Mouse (Mus musculus) midbrain, embryonic 13.5 days (tissue): ENCODE measurements around the gene Rps3. TPM values are rescaled to one million over a fixed set of nuclear protein-coding genes. Genes with fewer than 3 reads are reported as not detected.

Source experiments
- ATAC-seq: fragments of 200-750 bp; cut with Nextera tagmentation; 2 replicates; pipeline ENCODE4 v1.8.0; 2017; ENCODE audit warnings: mild to moderate bottlenecking, moderate TSS enrichment, moderate library complexity
- H3K27ac ChIP-seq: fragments of 300-500 bp; sonication (generic); 2 replicates; pipeline ENCODE4 v1.5.1; 2015; ENCODE audit warnings: inconsistent platforms, mild to moderate bottlenecking, moderate library complexity
- H3K27me3 ChIP-seq: fragments of 300-500 bp; sonication (generic); 2 replicates; pipeline ENCODE4 v1.6.1; 2015; ENCODE audit warnings: mild to moderate bottlenecking, inconsistent platforms
- H3K36me3 ChIP-seq: fragments of 300-500 bp; sonication (generic); 2 replicates; pipeline ENCODE4 v1.6.1; 2015; ENCODE audit warnings: mild to moderate bottlenecking, inconsistent platforms
- H3K4me1 ChIP-seq: fragments of 300-500 bp; sonication (generic); replicated peaks from 2 replicates; pipeline ENCODE4 v1.6.1; 2015; ENCODE audit warnings: inconsistent platforms
- H3K4me2 ChIP-seq: fragments of 300-500 bp; sonication (generic); replicated peaks from 2 replicates; pipeline ENCODE4 v1.6.1; 2015; ENCODE audit warnings: moderate library complexity, mild to moderate bottlenecking, inconsistent platforms
- H3K4me3 ChIP-seq: fragments of 300-500 bp; sonication (generic); replicated peaks from 2 replicates; pipeline ENCODE4 v1.5.1; 2015; ENCODE audit warnings: mild to moderate bottlenecking, inconsistent platforms
- H3K9ac ChIP-seq: fragments of 300-500 bp; sonication (generic); replicated peaks from 2 replicates; pipeline ENCODE4 v1.6.1; 2015; ENCODE audit warnings: mild to moderate bottlenecking, inconsistent platforms
- H3K9me3 ChIP-seq: fragments of 300-500 bp; sonication (generic); 2 replicates; pipeline ENCODE4 v1.6.1; 2016; ENCODE audit warnings: mild to moderate bottlenecking, inconsistent platforms
- WGBS: fragments of 180-500 bp; shearing (Covaris S2); methylation state at CpG from one replicate; pipeline ENCODE4 v1.1.7; 2015; 5-methylcytosine and 5-hydroxymethylcytosine counted together
- polyA plus RNA-seq: library from polyadenylated mRNA; unstranded; fragments of >200 nt; fragmentation: Nextera tagmentation; extraction: Ambion mirVana; gene quantifications from 2 replicates; pipeline ENCODE4 v1.2.1, GENCODE M21; 2015

The Rps3 gene
- polyA plus RNA-seq, 1 experiment from 2014 or later: 531 TPM

DNA sequence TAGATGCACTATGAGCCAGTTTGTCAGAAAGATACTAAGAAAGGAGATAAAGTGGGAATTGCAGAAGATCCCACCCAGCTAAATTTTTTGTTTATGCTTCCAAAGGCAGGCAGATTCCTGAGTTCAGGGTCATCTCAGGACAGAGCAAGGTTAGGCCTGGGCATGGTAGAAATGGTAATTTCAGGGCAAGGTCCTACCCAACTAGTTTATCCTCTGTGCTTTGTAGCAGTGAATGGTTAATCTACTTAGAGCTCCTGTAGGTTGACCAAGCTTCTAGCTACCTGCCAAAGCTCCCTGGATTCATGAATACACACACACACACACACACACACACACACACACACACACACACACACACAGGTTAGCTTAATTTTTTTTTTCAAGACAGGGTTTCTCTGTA lies 21.0 kb upstream of the Rps3 start:
- no peak overlapping the region for H3K9ac ChIP-seq
- no peaks in the 10 kb centered on the region for H3K27me3 ChIP-seq
- H3K9me3 ChIP-seq: no peaks in the 10 kb centered on the region
- no peak overlapping the region for H3K27ac ChIP-seq
- H3K4me2 ChIP-seq: no peak overlapping the region
- ATAC-seq: no peak
- H3K4me1 ChIP-seq: no peaks in the 10 kb centered on the region
- H3K4me3 ChIP-seq: no peak overlapping the region
- no peaks in the 10 kb centered on the region for H3K36me3 ChIP-seq

DNA sequence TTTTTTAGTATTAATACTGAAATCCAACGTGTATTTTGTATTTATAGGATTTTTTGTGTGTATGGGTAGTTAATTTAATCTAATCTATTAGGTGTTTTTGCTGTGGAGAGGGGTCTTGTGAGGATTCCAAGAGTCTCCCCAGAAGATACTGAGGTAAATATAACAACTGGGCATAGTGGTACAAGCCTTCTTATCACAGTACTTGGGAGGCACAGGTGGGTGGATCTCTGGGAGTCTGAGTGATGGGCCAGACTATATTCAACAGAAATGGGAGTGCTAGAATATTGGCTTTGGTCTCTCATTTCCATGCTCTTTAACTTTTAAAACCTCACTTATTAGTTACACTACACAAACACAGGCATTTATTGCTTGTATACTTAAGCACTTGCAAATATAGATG lies 17.6 kb upstream of the Rps3 start:
- Histone ChIP-seq H3K4me3 (no peak overlapping the region), H3K27ac (no peak overlapping the region), H3K9ac (no peak overlapping the region), H3K4me2 (no peak overlapping the region), H3K36me3 (no peaks in the 10 kb centered on the region), H3K27me3 (no peaks in the 10 kb centered on the region), H3K4me1 (no peaks in the 10 kb centered on the region), H3K9me3 (no peaks in the 10 kb centered on the region)
- ATAC-seq: no peak
- 51% methylated on average over 1 of the region's 1 CpGs for WGBS

DNA sequence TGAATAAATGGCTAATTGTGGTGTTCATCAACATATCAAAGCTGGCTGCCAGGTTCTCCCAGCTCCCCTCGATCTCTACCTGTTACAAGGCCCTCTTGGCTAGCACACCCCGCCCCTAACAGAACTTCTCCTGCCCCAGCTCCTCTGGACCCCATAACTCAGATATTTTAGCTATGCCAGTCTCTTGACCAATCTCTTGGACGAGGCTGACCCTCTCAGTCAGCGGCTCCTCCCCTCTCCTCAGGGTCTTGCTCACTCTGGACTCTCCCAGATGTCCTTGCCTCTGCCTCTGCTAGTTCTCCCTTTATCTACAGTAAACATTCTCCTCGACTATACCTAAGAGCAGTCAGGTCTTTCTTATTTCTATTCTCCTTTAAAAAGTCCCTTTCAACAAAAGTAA lies 17.1 kb upstream of the Rps3 start:
- no peak overlapping the region for H3K9ac ChIP-seq
- ATAC-seq: no peak

DNA sequence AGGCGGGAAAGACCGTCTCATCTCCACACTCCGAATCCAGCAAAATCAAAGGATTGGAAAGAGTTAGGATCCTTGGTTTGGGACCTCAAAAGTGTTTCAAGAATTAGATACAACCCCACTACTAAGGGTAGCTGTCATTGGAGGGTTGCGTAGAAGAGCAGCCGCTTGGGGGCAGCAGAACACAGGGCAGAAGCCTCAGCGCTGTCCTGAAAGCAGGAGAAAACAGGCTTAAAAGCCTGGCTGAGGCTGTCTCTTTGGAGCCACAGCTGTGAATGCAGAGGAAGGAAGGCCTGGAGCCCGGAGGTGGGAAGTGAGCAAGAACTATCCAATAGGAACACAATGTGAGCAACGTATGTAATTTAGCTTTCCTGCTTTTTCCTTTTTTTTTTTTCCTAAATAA lies 16.7 kb upstream of the Rps3 start:
- Histone ChIP-seq H3K4me3 (no peak overlapping the region), H3K27me3 (no peaks in the 10 kb centered on the region), H3K27ac (no peak overlapping the region), H3K4me1 (no peaks in the 10 kb centered on the region), H3K36me3 (no peaks in the 10 kb centered on the region), H3K9me3 (no peaks in the 10 kb centered on the region), H3K9ac (no peak overlapping the region), H3K4me2 (no peak overlapping the region)
- ATAC-seq: peak; percentile 88
- WGBS: 4% methylated on average over 8 of the region's 8 CpGs

More for the DNA sequence above, 17.1 kb upstream of the Rps3 start:
- no peaks in the 10 kb centered on the region for H3K9me3 ChIP-seq
- no peak overlapping the region for H3K4me3 ChIP-seq
- no peaks in the 10 kb centered on the region for H3K36me3 ChIP-seq
- H3K4me2 ChIP-seq: no peak overlapping the region
- 38% methylated on average over 5 of the region's 5 CpGs for WGBS
- no peak overlapping the region for H3K27ac ChIP-seq
- no peaks in the 10 kb centered on the region for H3K27me3 ChIP-seq
- no peaks in the 10 kb centered on the region for H3K4me1 ChIP-seq

DNA sequence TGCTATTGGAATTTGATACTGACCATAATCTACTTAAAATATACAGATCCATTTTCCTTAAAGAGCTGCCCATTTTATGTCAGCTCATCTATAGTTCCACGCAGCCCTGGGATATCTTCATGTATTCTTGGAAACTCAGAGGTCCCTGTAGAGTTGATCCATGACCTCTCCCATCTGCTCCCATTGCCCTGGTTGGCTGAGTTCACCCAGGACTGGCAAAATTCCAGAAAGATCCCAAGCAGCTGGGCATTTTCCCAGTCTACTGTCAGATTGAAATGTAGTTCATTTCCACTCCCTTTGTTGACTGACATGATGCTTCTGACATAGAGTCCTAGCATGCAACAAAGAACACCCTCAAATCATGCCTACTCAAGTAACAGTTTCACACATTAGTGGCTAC lies 15.6 kb upstream of the Rps3 start:
- H3K9ac ChIP-seq: no peak overlapping the region
- H3K27me3 ChIP-seq: no peaks in the 10 kb centered on the region
- no peak overlapping the region for H3K27ac ChIP-seq
- no peak overlapping the region for H3K4me2 ChIP-seq
- H3K36me3 ChIP-seq: no peaks in the 10 kb centered on the region
- H3K4me1 ChIP-seq: no peaks in the 10 kb centered on the region
- ATAC-seq: no peak
- no peaks in the 10 kb centered on the region for H3K9me3 ChIP-seq
- 65% methylated on average over 1 of the region's 1 CpGs for WGBS
- H3K4me3 ChIP-seq: no peak overlapping the region

DNA sequence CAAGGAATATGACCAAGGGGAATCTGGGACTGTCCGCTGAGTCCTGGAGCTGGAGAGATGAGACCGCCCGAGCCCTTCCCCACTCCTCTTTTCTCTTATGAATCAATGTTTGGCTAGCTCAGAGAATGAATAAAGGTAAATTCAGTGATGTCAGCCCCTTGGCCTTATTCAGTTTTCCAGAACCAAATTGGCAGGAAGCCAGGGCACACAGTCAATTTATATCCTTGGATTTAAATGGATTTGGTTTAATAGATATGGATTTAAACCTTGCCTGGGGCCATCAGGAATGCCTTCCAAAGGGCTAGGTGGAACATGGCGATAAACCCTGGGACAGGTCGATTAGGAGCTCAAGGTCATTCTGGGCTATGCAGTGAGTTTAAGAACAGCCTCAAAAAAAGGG lies 6.2 kb upstream of the Rps3 start:
- peaks cover 19% of the 10 kb centered on the region; the same call in 1 of the 2 replicates for H3K27me3 ChIP-seq
- no peak overlapping the region for H3K4me2 ChIP-seq
- ATAC-seq: no peak
- 74% methylated on average over 5 of the region's 5 CpGs for WGBS
- no peaks in the 10 kb centered on the region for H3K4me1 ChIP-seq
- H3K4me3 ChIP-seq: no peak overlapping the region
- no peaks in the 10 kb centered on the region for H3K36me3 ChIP-seq
- H3K27ac ChIP-seq: no peak overlapping the region
- H3K9me3 ChIP-seq: peaks cover 4% of the 10 kb centered on the region
- no peak overlapping the region for H3K9ac ChIP-seq

DNA sequence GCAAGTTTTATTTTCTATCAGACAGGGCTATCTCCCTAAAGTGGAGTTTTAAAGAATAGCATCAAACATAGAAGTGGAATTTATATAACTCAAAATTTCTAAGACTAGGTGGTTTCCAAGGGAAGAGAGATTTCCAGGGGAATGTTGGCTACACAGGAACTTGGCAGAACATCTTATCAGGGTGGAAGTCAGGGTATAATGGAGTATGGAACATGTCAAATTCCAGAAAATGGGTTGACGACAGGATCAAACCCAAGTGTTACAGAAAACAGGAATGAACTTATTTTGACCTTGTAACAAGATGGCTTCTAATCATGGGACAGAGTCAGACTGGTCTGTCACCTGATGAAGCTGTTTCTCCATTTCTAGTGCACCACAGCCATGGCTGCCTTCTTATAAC lies 1.1 kb upstream of the Rps3 start:
- 91% methylated on average over 1 of the region's 1 CpGs for WGBS

DNA sequence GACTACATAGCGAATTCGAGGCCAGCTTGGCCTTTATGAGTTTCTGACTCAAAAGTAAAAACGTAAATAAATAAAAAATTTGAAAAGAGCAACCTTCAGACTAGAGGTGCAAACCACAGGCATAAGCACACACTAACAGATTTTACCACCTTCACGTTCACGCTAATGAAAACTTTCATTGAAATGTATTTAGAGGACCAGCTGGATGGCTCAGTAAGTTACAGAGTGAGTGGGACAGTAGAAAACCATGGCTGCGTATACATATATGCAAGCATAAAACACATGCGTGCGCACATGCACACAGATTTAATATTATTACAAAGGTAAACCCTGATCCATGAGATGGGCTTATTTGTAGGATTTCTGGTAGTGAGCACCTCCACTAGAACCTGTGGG lies 384 bp upstream of the Rps3 start:
- H3K36me3 ChIP-seq: peaks cover 35% of the 10 kb centered on the region
- peaks cover 40% of the 10 kb centered on the region for H3K4me1 ChIP-seq
- WGBS: 47% methylated on average over 8 of the region's 8 CpGs

More for the DNA sequence above, 1.1 kb upstream of the Rps3 start:
- peaks cover 35% of the 10 kb centered on the region for H3K4me1 ChIP-seq
- no peak overlapping the region for H3K4me3 ChIP-seq
- H3K4me2 ChIP-seq: no peak overlapping the region
- ATAC-seq: no peak
- no peak overlapping the region for H3K9ac ChIP-seq
- peaks cover 27% of the 10 kb centered on the region for H3K36me3 ChIP-seq
- H3K27ac ChIP-seq: no peak overlapping the region
- peaks cover 19% of the 10 kb centered on the region; the same call in 1 of the 2 replicates for H3K27me3 ChIP-seq
- H3K9me3 ChIP-seq: no peaks in the 10 kb centered on the region

DNA sequence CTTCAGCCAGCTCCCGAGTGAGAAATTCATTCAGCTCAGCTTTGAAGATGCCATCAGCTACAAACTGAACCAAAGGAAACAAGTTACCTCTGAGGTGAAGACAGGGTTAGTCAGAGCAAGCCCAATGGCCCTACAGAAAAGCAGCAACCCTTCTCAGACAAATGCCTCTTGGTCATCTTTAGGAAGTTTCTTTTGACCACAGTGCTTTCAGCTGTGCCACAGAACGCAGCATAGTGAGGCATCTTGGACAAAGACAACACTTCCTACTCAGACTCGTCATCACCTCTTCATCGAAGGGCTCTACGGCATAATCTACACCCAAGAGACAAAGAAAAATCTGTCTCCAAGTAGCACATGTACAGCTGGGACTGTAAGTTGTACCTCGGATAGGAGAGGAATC lies 901 bp downstream of the Rps3 start:
- H3K9me3 ChIP-seq: no peaks in the 10 kb centered on the region
- H3K4me1 ChIP-seq: peaks cover 40% of the 10 kb centered on the region
- peak overlapping the region; percentile 97 for H3K4me2 ChIP-seq
- peak overlapping the region; percentile 83 for H3K9ac ChIP-seq
- peak; percentile 3; the same call in 1 of the 2 replicates for ATAC-seq
- peak overlapping the region; percentile 68 for H3K4me3 ChIP-seq
- H3K27me3 ChIP-seq: peaks cover 19% of the 10 kb centered on the region; the same call in 1 of the 2 replicates
- WGBS: 6% methylated on average over 6 of the region's 6 CpGs
- H3K27ac ChIP-seq: peak overlapping the region; percentile 80; the same call in 1 of the 2 replicates
- peaks cover 47% of the 10 kb centered on the region for H3K36me3 ChIP-seq

More for the DNA sequence above, 384 bp upstream of the Rps3 start:
- peak overlapping the region; percentile 51 for H3K4me2 ChIP-seq
- no peak overlapping the region for H3K27ac ChIP-seq
- peak; percentile 50 for ATAC-seq
- H3K4me3 ChIP-seq: peak overlapping the region; percentile 17
- H3K9me3 ChIP-seq: no peaks in the 10 kb centered on the region
- H3K27me3 ChIP-seq: peaks cover 19% of the 10 kb centered on the region; the same call in 1 of the 2 replicates
- no peak overlapping the region; the same call in 1 of the 2 replicates for H3K9ac ChIP-seq

DNA sequence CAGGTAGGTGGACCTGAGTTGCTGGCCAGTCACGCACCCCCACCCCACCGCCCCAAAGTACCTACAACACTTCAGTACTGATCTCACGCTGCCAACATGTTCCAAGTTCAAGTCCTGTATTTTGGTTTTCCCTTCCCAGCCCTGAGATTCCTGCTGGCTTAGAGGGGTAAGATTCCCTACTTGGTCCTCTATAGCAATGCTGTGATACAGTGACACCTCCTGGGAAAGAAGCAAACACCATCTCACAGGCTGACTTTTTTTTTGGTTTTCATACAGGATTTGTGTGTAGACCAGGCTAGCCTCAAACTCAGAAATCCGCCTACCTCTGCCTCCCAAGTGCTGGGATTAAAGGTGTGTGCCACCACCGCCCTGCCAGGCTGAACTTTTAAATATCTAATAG lies 6.3 kb downstream of the Rps3 start:
- Histone ChIP-seq H3K4me3 (no peak overlapping the region), H3K9me3 (no peaks in the 10 kb centered on the region), H3K36me3 (peaks cover 78% of the 10 kb centered on the region), H3K4me1 (peaks cover 54% of the 10 kb centered on the region), H3K4me2 (no peak overlapping the region), H3K9ac (no peak overlapping the region), H3K27ac (no peak overlapping the region), H3K27me3 (no peaks in the 10 kb centered on the region)
- 90% methylated on average over 5 of the region's 5 CpGs for WGBS
- no peak for ATAC-seq

DNA sequence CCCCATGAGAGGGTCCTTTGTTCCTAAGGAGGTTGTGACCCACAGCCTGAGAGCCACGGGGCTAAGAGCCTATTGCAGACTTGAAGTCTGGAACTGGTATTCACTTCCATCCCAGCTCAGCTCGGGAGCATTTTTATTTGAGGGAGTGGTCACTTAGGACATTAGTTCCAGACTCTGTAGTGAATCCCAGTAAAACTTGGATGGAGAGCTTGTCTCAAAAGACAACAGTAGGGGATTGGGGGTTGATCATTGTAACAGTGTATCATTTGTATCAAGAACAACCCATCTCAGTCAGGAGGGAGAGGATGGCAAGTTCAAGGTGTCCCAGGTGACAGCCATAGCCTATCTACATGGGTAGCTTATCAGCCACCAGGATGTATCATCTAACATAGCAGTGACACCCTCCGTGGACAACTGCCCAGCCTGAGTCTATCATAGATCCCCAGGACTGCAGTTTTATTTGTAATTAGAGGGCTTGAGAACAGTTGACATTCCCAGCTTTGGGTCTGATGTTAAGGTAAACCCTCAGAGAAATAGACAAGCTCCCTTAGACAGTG lies 6.9 kb downstream of the Rps3 start:
- H3K9ac ChIP-seq: no peak overlapping the region
- H3K27me3 ChIP-seq: no peaks in the 10 kb centered on the region
- peaks cover 48% of the 10 kb centered on the region for H3K4me1 ChIP-seq
- ATAC-seq: no peak
- 56% methylated on average over 3 of the region's 3 CpGs for WGBS
- 0 out of 2 replicates have a peak overlapping the region, but pooled peaks have one; percentile 46 for H3K27ac ChIP-seq
- H3K36me3 ChIP-seq: peaks cover 78% of the 10 kb centered on the region
- no peak overlapping the region for H3K4me2 ChIP-seq
- H3K4me3 ChIP-seq: no peak overlapping the region
- H3K9me3 ChIP-seq: no peaks in the 10 kb centered on the region

DNA sequence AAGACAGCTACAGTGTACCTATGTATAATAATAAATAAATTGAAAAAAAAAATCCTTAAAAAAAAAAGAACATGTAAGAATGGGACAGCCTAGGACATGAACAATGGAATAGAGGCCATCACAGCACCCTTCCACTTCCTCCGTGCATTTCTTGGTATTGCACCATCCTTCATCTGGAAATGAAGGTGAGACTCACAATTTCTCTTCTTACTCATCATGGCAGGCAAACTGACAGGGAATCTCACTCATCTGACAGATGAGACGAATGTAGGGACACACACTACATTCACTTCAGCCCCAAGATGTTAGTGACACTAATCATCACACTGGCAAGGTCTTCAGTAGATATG lies 8.0 kb downstream of the Rps3 start:
- ATAC-seq: no peak
- H3K4me2 ChIP-seq: no peak overlapping the region
- no peaks in the 10 kb centered on the region for H3K27me3 ChIP-seq
- H3K4me1 ChIP-seq: peaks cover 37% of the 10 kb centered on the region
- H3K27ac ChIP-seq: peak overlapping the region; percentile 84
- no peaks in the 10 kb centered on the region for H3K9me3 ChIP-seq
- H3K36me3 ChIP-seq: peaks cover 71% of the 10 kb centered on the region
- H3K4me3 ChIP-seq: no peak overlapping the region
- H3K9ac ChIP-seq: no peak overlapping the region
- 88% methylated on average over 2 of the region's 2 CpGs for WGBS
